Mouse (Mus musculus) cerebral cortex, adult 2 months (tissue): ENCODE results near the gene Wtip.

ENCODE experiments used
- WGBS: fragments of 180-500 bp; shearing (Covaris S2); methylation state at CpG from one replicate; pipeline ENCODE4 v1.1.7; 2018; 5-methylcytosine and 5-hydroxymethylcytosine counted together

Gene Wtip

GRCm38 (mm10) chr7:34133117-34133762 is at the start of gene Wtip:
Wtip (minus strand) TSS chr7:34133268.
- WGBS, result 1% methylated on average over 55 of the region's 65 CpGs

- WGBS, result 78% methylated on average over 6 of the region's 6 CpGs
These were observed 43.2 kb upstream of the Wtip start for GRCm38 (mm10) chr7:34176241-34176640.

GRCm38 (mm10) chr7:34172251-34172650 is 39.2 kb upstream of the Wtip start:
- 77% methylated on average over 1 of the region's 1 CpGs for WGBS

- 78% methylated on average over 3 of the region's 3 CpGs for WGBS
These were observed 36.4 kb upstream of the Wtip start, which contains the start of gene Uba2 for GRCm38 (mm10) chr7:34169454-34169853. Uba2 (minus strand) TSS chr7:34169599.

GRCm38 (mm10) chr7:34168470-34169251 is 35.6 kb upstream of the Wtip start:
- 9% methylated on average over 30 of the region's 30 CpGs for WGBS

GRCm38 (mm10) chr7:34167766-34168469 is 34.9 kb upstream of the Wtip start:
- under 1% methylated on average over 54 of the region's 54 CpGs for WGBS

GRCm38 (mm10) chr7:34166850-34167249 is 33.8 kb upstream of the Wtip start:
- WGBS, result 44% methylated on average over 4 of the region's 4 CpGs

- 63% methylated on average over 3 of the region's 3 CpGs for WGBS
These were observed 32.9 kb upstream of the Wtip start for GRCm38 (mm10) chr7:34165999-34166398.

GRCm38 (mm10) chr7:34164671-34165070 is 31.6 kb upstream of the Wtip start:
- WGBS, result 83% methylated on average over 7 of the region's 7 CpGs

- 94% methylated on average over 3 of the region's 3 CpGs for WGBS
These were observed 26.1 kb upstream of the Wtip start for GRCm38 (mm10) chr7:34159167-34159566.

GRCm38 (mm10) chr7:34157994-34158393 is 24.9 kb upstream of the Wtip start:
- WGBS, result 73% methylated on average over 3 of the region's 3 CpGs

GRCm38 (mm10) chr7:34147193-34147592 is 14.1 kb upstream of the Wtip start:
- WGBS, result 93% methylated on average over 4 of the region's 4 CpGs

- 62% methylated on average over 13 of the region's 13 CpGs for WGBS
These were observed 8.1 kb upstream of the Wtip start for GRCm38 (mm10) chr7:34141123-34141522.

- WGBS, result 89% methylated on average over 6 of the region's 6 CpGs
These were observed 6.4 kb upstream of the Wtip start for GRCm38 (mm10) chr7:34139493-34139892.

- WGBS, result 97% methylated on average over 2 of the region's 2 CpGs
These were observed 1.3 kb upstream of the Wtip start for GRCm38 (mm10) chr7:34134336-34134735.

GRCm38 (mm10) chr7:34132355-34133079 is 551 bp downstream of the Wtip start:
- 3% methylated on average over 108 of the region's 116 CpGs for WGBS

GRCm38 (mm10) chr7:34131959-34132354 is 1.1 kb downstream of the Wtip start:
- 14% methylated on average over 3 of the region's 3 CpGs for WGBS

- 44% methylated on average over 3 of the region's 3 CpGs for WGBS
These were observed 1.9 kb downstream of the Wtip start for GRCm38 (mm10) chr7:34131118-34131517.

- WGBS, result 84% methylated on average over 3 of the region's 3 CpGs
These were observed 6.8 kb downstream of the Wtip start for GRCm38 (mm10) chr7:34126291-34126690.

GRCm38 (mm10) chr7:34125346-34125745 is 7.7 kb downstream of the Wtip start:
- 82% methylated on average over 9 of the region's 9 CpGs for WGBS

GRCm38 (mm10) chr7:34122987-34123720 is 9.9 kb downstream of the Wtip start:
- WGBS, result 61% methylated on average over 6 of the region's 6 CpGs
